Comparison of ENCODE assay signal across 26 mouse cellular contexts in genomic region chr16:8189071-8189470, GRCm38 (mm10).
DNase-seq lines count a peak whose midpoint lies in the region; ATAC-seq and TF ChIP-seq lines count a peak whose summit lies in the region.
"Had no signal": no experiment of that assay in that cellular context is flagged by ENCODE, and none has a peak within 500 bp of the region (broad histone marks: within the 10 kb centered on the region; RNA-seq: fewer than 3 reads in every experiment).

No protein-coding gene starts in this region.

- no peaks in the 10 kb centered on the region for H3K9me3 ChIP-seq in heart, embryonic 12.5 days (replicated peaks)
- H3K9me3 ChIP-seq in liver, embryonic 11.5 days (ENCODE audit: control insufficient read depth, low read length): no peaks in the 10 kb centered on the region
- no peaks in the 10 kb centered on the region for H3K9me3 ChIP-seq in hindbrain, embryonic 10.5 days
- H3K9me3 ChIP-seq: embryonic facial prominence, embryonic 10.5 days; embryonic facial prominence, embryonic 13.5 days; forebrain, embryonic 10.5 days; forebrain, embryonic 13.5 days; G1E; heart, embryonic 13.5 days; hindbrain, embryonic 12.5 days; hindbrain, embryonic 15.5 days had no signal

- H3K4me3 ChIP-seq in heart, embryonic 12.5 days: no peak overlapping the region
- H3K4me3 ChIP-seq in liver, adult 2 months (ENCODE audit: insufficient read depth, low read depth, low read length): no peak overlapping the region
- no peak overlapping the region for H3K4me3 ChIP-seq in liver, embryonic 11.5 days (ENCODE audit: low read depth, low read length)
- H3K4me3 ChIP-seq in hindbrain, embryonic 10.5 days: no peak overlapping the region
- H3K4me3 ChIP-seq: embryonic facial prominence, embryonic 10.5 days; embryonic facial prominence, embryonic 13.5 days; erythroblast, embryonic 14.5 days; forebrain, embryonic 10.5 days; forebrain, embryonic 13.5 days; gastrocnemius, adult 2 months; heart, adult 2 months; heart, embryonic 13.5 days; hindbrain, embryonic 12.5 days; hindbrain, embryonic 15.5 days had no signal

- no peaks in the 10 kb centered on the region for H3K27me3 ChIP-seq in heart, embryonic 12.5 days (replicated peaks)
- H3K27me3 ChIP-seq in liver, adult 2 months (ENCODE audit: control insufficient read depth, insufficient read depth, low read length): no peaks in the 10 kb centered on the region
- H3K27me3 ChIP-seq in liver, embryonic 11.5 days (replicated peaks; ENCODE audit: control insufficient read depth, insufficient read depth, low read length): no peaks in the 10 kb centered on the region
- H3K27me3 ChIP-seq in hindbrain, embryonic 10.5 days (ENCODE audit: insufficient read depth, poor library complexity, severe bottlenecking): no peaks in the 10 kb centered on the region
- H3K27me3 ChIP-seq: CH12.LX; embryonic facial prominence, embryonic 13.5 days; forebrain, embryonic 13.5 days; heart, embryonic 13.5 days; hindbrain, embryonic 12.5 days; hindbrain, embryonic 15.5 days; Patski had no signal

- H3K79me2 ChIP-seq in liver, adult 2 months (ENCODE audit: control insufficient read depth, insufficient read depth, low read length): no peaks in the 10 kb centered on the region

- no peak overlapping the region for H3K27ac ChIP-seq in heart, embryonic 12.5 days (ENCODE audit: poor library complexity, severe bottlenecking)
- no peak overlapping the region for H3K27ac ChIP-seq in liver, adult 2 months (replicated peaks; ENCODE audit: insufficient read depth, low read depth, low read length)
- no peak overlapping the region for H3K27ac ChIP-seq in liver, embryonic 11.5 days (ENCODE audit: low read depth, low read length)
- no peak overlapping the region for H3K27ac ChIP-seq in hindbrain, embryonic 10.5 days
- H3K27ac ChIP-seq: embryonic facial prominence, embryonic 10.5 days; embryonic facial prominence, embryonic 13.5 days; forebrain, embryonic 13.5 days; gastrocnemius, adult 2 months; heart, adult 2 months; heart, embryonic 13.5 days; hindbrain, embryonic 12.5 days; hindbrain, embryonic 15.5 days had no signal

- peak; percentile 32 for DNase-seq in gastrocnemius, adult 18-20 months (ENCODE audit: low spot score)
- no peak for DNase-seq in gastrocnemius, postnatal 10 days
- DNase-seq in heart, adult 18-20 months: peak; percentile 24 to 53
- DNase-seq in liver, adult 2 months (ENCODE audit: extremely low read depth, low read depth, low spot score): peak; percentile 76
- DNase-seq in liver, embryonic 11.5 days (ENCODE audit: low spot score): no peak
- no peak for DNase-seq in hindbrain, embryonic 10.5 days (ENCODE audit: low spot score)
- DNase-seq: adrenal gland, postnatal 25 days; B cell, adult 2 months; cerebellum, adult 11-12 months; cerebellum, adult 8-10 months; cerebellum, postnatal 36 days; gastrocnemius, adult 2 months had no signal

- H3K9ac ChIP-seq in heart, embryonic 12.5 days: no peak overlapping the region
- H3K9ac ChIP-seq in liver, adult 2 months (ENCODE audit: low read depth, low read length): no peak overlapping the region
- H3K9ac ChIP-seq in liver, embryonic 11.5 days (ENCODE audit: low read depth, low read length): no peak overlapping the region
- H3K9ac ChIP-seq: embryonic facial prominence, embryonic 13.5 days; forebrain, embryonic 13.5 days; heart, embryonic 13.5 days; hindbrain, embryonic 12.5 days; hindbrain, embryonic 15.5 days had no signal

- no peak for TF ChIP-seq POLR2A in liver, adult 2 months (IDR thresholded peaks at IDR 0.05; ENCODE audit: extremely low read depth, insufficient read depth, low read length)

- TF ChIP-seq CTCF in liver, adult 2 months (IDR thresholded peaks at IDR 0.05; ENCODE audit: low read depth, low read length): no peak

- no peaks in the 10 kb centered on the region for H3K36me3 ChIP-seq in heart, embryonic 12.5 days
- H3K36me3 ChIP-seq in liver, adult 2 months (ENCODE audit: control insufficient read depth, insufficient read depth, low read length): no peaks in the 10 kb centered on the region
- H3K36me3 ChIP-seq in liver, embryonic 11.5 days (ENCODE audit: control insufficient read depth, insufficient read depth, low read length): no peaks in the 10 kb centered on the region
- H3K36me3 ChIP-seq in hindbrain, embryonic 10.5 days: no peaks in the 10 kb centered on the region
- H3K36me3 ChIP-seq: embryonic facial prominence, embryonic 10.5 days; embryonic facial prominence, embryonic 13.5 days; forebrain, embryonic 10.5 days; G1E; heart, embryonic 13.5 days; hindbrain, embryonic 12.5 days; hindbrain, embryonic 15.5 days had no signal

- H3K4me2 ChIP-seq in heart, embryonic 12.5 days: no peak overlapping the region
- H3K4me2 ChIP-seq in liver, embryonic 11.5 days: no peak overlapping the region
- H3K4me2 ChIP-seq: embryonic facial prominence, embryonic 13.5 days; forebrain, embryonic 13.5 days; heart, embryonic 13.5 days; hindbrain, embryonic 12.5 days; hindbrain, embryonic 15.5 days had no signal

- no peaks in the 10 kb centered on the region for H3K4me1 ChIP-seq in heart, embryonic 12.5 days (replicated peaks)
- H3K4me1 ChIP-seq in liver, adult 2 months (ENCODE audit: control insufficient read depth, insufficient read depth, low read length): no peaks in the 10 kb centered on the region; the same call in 1 of the 2 replicates
- no peaks in the 10 kb centered on the region for H3K4me1 ChIP-seq in liver, embryonic 11.5 days (replicated peaks; ENCODE audit: control insufficient read depth, insufficient read depth, low read length)
- H3K4me1 ChIP-seq in hindbrain, embryonic 10.5 days (replicated peaks): 0 out of 2 replicates have a peak, but pooled peaks cover 4% of the 10 kb centered on the region
- H3K4me1 ChIP-seq: embryonic facial prominence, embryonic 13.5 days; forebrain, embryonic 13.5 days; hindbrain, embryonic 12.5 days; hindbrain, embryonic 15.5 days had no signal

- ATAC-seq in heart, embryonic 12.5 days (ENCODE audit: insufficient number of reproducible peaks, low FRiP score): no peak
- no peak for ATAC-seq in liver, embryonic 11.5 days (replicated peaks; ENCODE audit: low FRiP score)
- ATAC-seq: intestine, postnatal 0 days; Patski had no signal

- 84% methylated on average over 1 of the region's 1 CpGs for WGBS in heart, embryonic 12.5 days
- WGBS in liver, adult 2 months: 65% methylated on average over 1 of the region's 1 CpGs
- 77% methylated on average over 1 of the region's 1 CpGs for WGBS in liver, embryonic 11.5 days
- WGBS in hindbrain, embryonic 10.5 days: 93% methylated on average over 1 of the region's 1 CpGs

Comparison
In these comparisons a context has a peak if more than half of its experiments do, and no peak if none do; other contexts are left out.
1. DNase-seq: peak in gastrocnemius, adult 18-20 months (single experiment), heart, adult 18-20 months (2 of 2) and liver, adult 2 months (single experiment); none in gastrocnemius, postnatal 10 days (single experiment), liver, embryonic 11.5 days (single experiment) and hindbrain, embryonic 10.5 days (single experiment).